16 mouse cellular contexts compared by ENCODE assay signal in the genomic region with DNA sequence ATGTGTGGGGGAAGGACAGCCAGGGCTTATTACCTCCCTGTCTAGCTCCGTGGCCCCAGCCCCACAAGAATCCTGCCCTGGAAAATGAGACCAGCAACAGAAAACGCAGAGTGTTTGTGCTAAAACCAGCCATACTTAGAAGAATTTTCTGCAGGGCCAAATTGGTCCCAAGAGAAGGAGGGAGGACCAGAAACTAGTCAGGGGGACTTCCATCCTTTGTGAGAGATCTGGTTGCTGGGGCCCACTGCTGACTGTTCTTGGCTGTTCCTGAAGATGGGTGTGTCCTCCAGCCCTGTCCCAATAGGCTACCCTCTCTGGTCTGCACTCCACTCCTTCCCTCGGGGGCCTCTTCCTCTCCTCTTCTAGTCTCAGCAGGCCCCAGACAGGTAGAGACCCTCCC.
"Had no signal": no experiment of that assay in that cellular context is flagged by ENCODE, and none has a peak within 500 bp of the region (broad histone marks: within the 10 kb centered on the region; RNA-seq: fewer than 3 reads in every experiment).

No protein-coding gene starts in this region.

- H3K4me1 ChIP-seq: liver, embryonic 13.5 days had no signal

- H3K4me2 ChIP-seq: liver, embryonic 13.5 days; midbrain, embryonic 12.5 days; midbrain, embryonic 15.5 days; neural tube, embryonic 13.5 days had no signal

- H3K27me3 ChIP-seq: liver, embryonic 13.5 days; midbrain, embryonic 15.5 days had no signal

- H3K9ac ChIP-seq: liver, embryonic 13.5 days; midbrain, embryonic 12.5 days; midbrain, embryonic 15.5 days; neural tube, embryonic 13.5 days had no signal

- H3K36me3 ChIP-seq: liver, embryonic 13.5 days; midbrain, embryonic 12.5 days; midbrain, embryonic 15.5 days; neural tube, embryonic 13.5 days had no signal

- H3K9me3 ChIP-seq: liver, embryonic 13.5 days; midbrain, embryonic 12.5 days; midbrain, embryonic 15.5 days; neural tube, embryonic 13.5 days had no signal

- H3K27ac ChIP-seq: liver, embryonic 13.5 days; macrophage; midbrain, embryonic 12.5 days; midbrain, embryonic 15.5 days; neural tube, embryonic 13.5 days; stomach, postnatal 0 days had no signal

- ATAC-seq: intestine, embryonic 16.5 days; midbrain, embryonic 15.5 days had no signal

- DNase-seq: kidney, adult 18-20 months; kidney, adult 9 months; kidney, postnatal 25 days; left cerebral cortex, postnatal 4 days; liver, embryonic 13.5 days; lung, adult 2 months; lung, postnatal 14 days; thymus, adult 2 months; thymus, postnatal 14 days; thymus, postnatal 4 days had no signal

- H3K4me3 ChIP-seq: liver, embryonic 13.5 days; midbrain, embryonic 12.5 days; midbrain, embryonic 15.5 days; neural tube, embryonic 13.5 days had no signal
